8 mouse cellular contexts compared by ENCODE assay signal in the genomic region with DNA sequence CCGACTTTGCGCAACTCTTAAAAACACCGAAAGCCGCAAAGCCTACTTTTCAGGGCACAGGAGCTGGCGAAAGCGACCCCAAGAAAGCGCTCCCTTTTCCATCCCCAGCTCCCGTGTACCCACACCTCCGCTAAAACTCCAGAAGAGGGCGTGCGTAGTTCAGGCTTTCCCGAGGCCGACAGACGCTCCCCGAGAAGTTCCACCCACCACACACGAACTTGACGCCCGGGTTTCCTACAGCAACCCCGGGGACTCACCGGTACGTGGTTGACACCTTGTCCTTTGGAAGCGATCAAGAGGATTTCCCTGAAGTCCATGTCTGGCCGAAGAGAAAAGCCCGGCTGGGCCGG. TPM values are rescaled to one million over a fixed set of nuclear protein-coding genes. Genes with fewer than 3 reads are reported as not detected.
A peak's percentile ranks its signal among the peaks of the same experiment; 100 is the strongest.
DNase-seq lines count a peak whose midpoint lies in the region; ATAC-seq and TF ChIP-seq lines count a peak whose summit lies in the region.

No protein-coding gene starts in this region.

- peaks cover 0 to 15% of the 10 kb centered on the region in 2 experiments for H3K36me3 ChIP-seq in CH12.LX (replicated peaks in 1 of 2; ENCODE audit: control insufficient read depth in 1 of 2, insufficient read depth in 1 of 2, low read length in 1 of 2)
- no peaks in the 10 kb centered on the region; the same call in 1 of the 2 replicates for H3K36me3 ChIP-seq in limb, embryonic 14.5 days (ENCODE audit: control insufficient read depth, insufficient read depth, low read length)

- no peak for DNase-seq in frontal cortex, postnatal 14 days (ENCODE audit: low spot score in 2 of 2)
- DNase-seq in CH12.LX (ENCODE audit: extremely low read depth) (no peak), adipocyte (ENCODE audit: low spot score) (no peak)
- DNase-seq in limb, embryonic 14.5 days (ENCODE audit: low spot score) = peak; percentile 76
- DNase-seq in layer of hippocampus, adult 18-20 months (ENCODE audit: low spot score in 2 of 2) = no peak

- under 1% methylated on average over 25 of the region's 25 CpGs for WGBS in limb, embryonic 14.5 days
- under 1% methylated on average over 25 of the region's 25 CpGs for WGBS in olfactory bulb, adult 2 months

- TF ChIP-seq RAD21 in CH12.LX (IDR thresholded peaks at IDR 0.05; ENCODE audit: low read depth, low read length) = peak; percentile 43

- H3K27ac ChIP-seq in CH12.LX (ENCODE audit: insufficient read depth, low read depth) = peak overlapping the region; percentile 52
- peak overlapping the region; percentile 86 for H3K27ac ChIP-seq in limb, embryonic 14.5 days (replicated peaks; ENCODE audit: low read depth, low read length)
- H3K27ac ChIP-seq in olfactory bulb, adult 2 months (ENCODE audit: insufficient read depth, low read depth, low read length) = peak overlapping the region; percentile 80

- in situ Hi-C loops in CH12.LX (cut with MboI; ENCODE audit: low pct_ligation_motif_present, low pct_unique_long_range_greater_than_20kb, low sequenced_read_pairs) = loop anchor here (5.0 kb wide), 1 partner anchor 45 kb away; no protein-coding TSS in a partner anchor

- peak in 1 of 2 experiments; percentile 57; a peak in 2 of 4 replicates for TF ChIP-seq CTCF in CH12.LX (conservative IDR thresholded peaks at IDR 0.05 in 1 of 2, IDR thresholded peaks at IDR 0.05 in 1 of 2; ENCODE audit: low read depth in 2 of 2, low read length in 2 of 2)
- 0 out of 2 replicates have a peak, but pooled peaks have one; percentile 15 for TF ChIP-seq CTCF in olfactory bulb, adult 2 months (IDR thresholded peaks at IDR 0.05; ENCODE audit: insufficient read depth, low read depth, low read length)

- dilution Hi-C loops in CH12.LX (cut with MboI; ENCODE audit: extremely low pct_ligation_motif_present, extremely low pct_unique_long_range_greater_than_20kb, low sequenced_read_pairs) = no loop called here

- H3K9ac ChIP-seq in CH12.LX (ENCODE audit: insufficient read depth, low read depth) = peak overlapping the region; percentile 71
- peak overlapping the region; percentile 77 for H3K9ac ChIP-seq in limb, embryonic 14.5 days (ENCODE audit: low read depth, low read length, severe bottlenecking)

- H3K4me1 ChIP-seq in CH12.LX (ENCODE audit: control insufficient read depth in 1 of 2, insufficient read depth in 2 of 2) = peaks cover 2 to 37% of the 10 kb centered on the region in 2 experiments; a peak in 3 of 4 replicates
- peaks cover 25% of the 10 kb centered on the region for H3K4me1 ChIP-seq in limb, embryonic 14.5 days (ENCODE audit: control insufficient read depth, insufficient read depth, low read length)
- H3K4me1 ChIP-seq in olfactory bulb, adult 2 months (ENCODE audit: control insufficient read depth, insufficient read depth, low read length) = peaks cover 5% of the 10 kb centered on the region

- TF ChIP-seq POLR2A in CH12.LX (IDR thresholded peaks at IDR 0.05; ENCODE audit: low read depth, low read length) = no peak
- no peak for TF ChIP-seq POLR2A in limb, embryonic 14.5 days (IDR thresholded peaks at IDR 0.05; ENCODE audit: borderline replicate concordance, extremely low read depth, insufficient read depth, insufficient read length)
- no peak for TF ChIP-seq POLR2A in olfactory bulb, adult 2 months (IDR thresholded peaks at IDR 0.05; ENCODE audit: insufficient read depth, low read depth, low read length)

- H3K4me2 ChIP-seq in CH12.LX (ENCODE audit: insufficient read depth, low read depth, poor library complexity, severe bottlenecking) = peak overlapping the region; percentile 93; the same call in 1 of the 2 replicates
- peak overlapping the region; percentile 85 for H3K4me2 ChIP-seq in limb, embryonic 14.5 days (replicated peaks; ENCODE audit: low read depth, low read length, severe bottlenecking)

- no peaks in the 10 kb centered on the region for H3K9me3 ChIP-seq in CH12.LX (replicated peaks; ENCODE audit: low read length)
- H3K9me3 ChIP-seq in limb, embryonic 14.5 days (ENCODE audit: control insufficient read depth, low read length) = no peaks in the 10 kb centered on the region

- ATAC-seq in frontal cortex, adult (ENCODE audit: low TSS enrichment) = peak; percentile 75
- peak; percentile 81 for ATAC-seq in erythroblast, adult 5-6 weeks (replicated peaks; ENCODE audit: low FRiP score, poor library complexity, severe bottlenecking)
- peak; percentile 72 for ATAC-seq in limb, embryonic 14.5 days (ENCODE audit: low FRiP score, low read depth)

- H3K79me2 ChIP-seq in CH12.LX (replicated peaks; ENCODE audit: control insufficient read depth, extremely low read depth, insufficient read depth, poor library complexity, severe bottlenecking) = peaks cover 40% of the 10 kb centered on the region

- peak overlapping the region; percentile 62 to 83 (median 76) for H3K4me3 ChIP-seq in CH12.LX (replicated peaks in 1 of 3; ENCODE audit: low read depth in 2 of 3, low read length in 2 of 3, poor library complexity in 1 of 3)
- H3K4me3 ChIP-seq in limb, embryonic 14.5 days (replicated peaks; ENCODE audit: low read length) = peak overlapping the region; percentile 71
- H3K4me3 ChIP-seq in olfactory bulb, adult 2 months (ENCODE audit: insufficient read depth, low read depth, low read length) = peak overlapping the region; percentile 89

- no peaks in the 10 kb centered on the region for H3K27me3 ChIP-seq in CH12.LX (replicated peaks)
- H3K27me3 ChIP-seq in limb, embryonic 14.5 days (ENCODE audit: control insufficient read depth, insufficient read depth, low read length) = no peaks in the 10 kb centered on the region

- TF ChIP-seq EP300 in CH12.LX (IDR thresholded peaks at IDR 0.05; ENCODE audit: low read length) = no peak

TF ChIP-seq in CH12.LX, 34 proteins besides CTCF, POLR2A, EP300 and RAD21:
- TF ChIP-seq MXI1 (IDR thresholded peaks at IDR 0.05; ENCODE audit: low read depth, low read length) (no peak), MYC (IDR thresholded peaks at IDR 0.05; ENCODE audit: low read depth, low read length) (no peak), SMC3 (IDR thresholded peaks at IDR 0.05; ENCODE audit: low read depth, low read length) (peak; percentile 32), UBTF (IDR thresholded peaks at IDR 0.05; ENCODE audit: low read depth, low read length) (peak; percentile 68; the same call in 1 of the 2 replicates), MAZ (IDR thresholded peaks at IDR 0.05; ENCODE audit: low read depth, low read length) (no peak), TBP (conservative IDR thresholded peaks at IDR 0.05; ENCODE audit: low read depth, low read length) (no peak), RCOR1 (conservative IDR thresholded peaks at IDR 0.05; ENCODE audit: low read depth, low read length) (no peak), E2F4 (IDR thresholded peaks at IDR 0.05; ENCODE audit: insufficient replicate concordance, low read depth, low read length) (no peak), POLR2AphosphoS2 (IDR thresholded peaks at IDR 0.05; ENCODE audit: low read depth, low read length) (no peak)

RNA-seq across cellular contexts. Expression of a gene that starts 0.4 kb away (rescaled TPM):
- 10.5 and 14.3 TPM in 2 replicates for total RNA-seq in CH12.LX (2012; rRNA removed)
- 22.9 and 24.6 TPM in 2 replicates for total RNA-seq in CH12.LX (2014; rRNA removed)
- 29.9 and 32.6 TPM in 2 replicates for polyA plus RNA-seq in CH12.LX (2012; ENCODE audit: insufficient read length, low read depth)
- 11.9 and 17.3 TPM in 2 replicates for total RNA-seq in erythroblast, adult 5-6 weeks (2015; ENCODE audit: low replicate concordance)
- total RNA-seq in erythroblast, adult 5-6 weeks (2017; ENCODE audit: low replicate concordance) = 13.6 and 20.6 TPM in 2 replicates
- 12.5 and 12.8 TPM in 2 replicates for polyA plus RNA-seq in limb, embryonic 14.5 days (2012; rRNA removed)
- polyA plus RNA-seq in limb, embryonic 14.5 days (2014; fragmentation: Nextera tagmentation; extraction: Ambion mirVana) = 19.6 and 20.6 TPM in 2 replicates
- polyA plus RNA-seq in olfactory bulb, adult 2 months (2012; ENCODE audit: insufficient read depth, insufficient read length, low replicate concordance, missing spikeins) = not detected in 2 replicates
- 10 to 100 TPM; 18.7 to 20.4 TPM for total RNA-seq in layer of hippocampus, adult 18-20 months (2021)

RNA-seq across cellular contexts. Expression of a gene that starts 24.4 kb away (rescaled TPM):
- total RNA-seq in CH12.LX (2012; rRNA removed) (not detected in 2 replicates), CH12.LX (2014; rRNA removed) (not detected in 2 replicates)
- not detected in 2 replicates for polyA plus RNA-seq in CH12.LX (2012; ENCODE audit: insufficient read length, low read depth)
- total RNA-seq in erythroblast, adult 5-6 weeks (2015; ENCODE audit: low replicate concordance) = not detected in 2 replicates
- not detected in 2 replicates for total RNA-seq in erythroblast, adult 5-6 weeks (2017; ENCODE audit: low replicate concordance)
- not detected in 2 replicates for polyA plus RNA-seq in limb, embryonic 14.5 days (2012; rRNA removed)
- polyA plus RNA-seq in limb, embryonic 14.5 days (2014; fragmentation: Nextera tagmentation; extraction: Ambion mirVana) = not detected in 2 replicates
- not detected in 2 replicates for polyA plus RNA-seq in olfactory bulb, adult 2 months (2012; ENCODE audit: insufficient read depth, insufficient read length, low replicate concordance, missing spikeins)
- total RNA-seq in layer of hippocampus, adult 18-20 months (2021) = not detected

RNA-seq across cellular contexts. Expression of a gene that starts 42.6 kb away (rescaled TPM):
- total RNA-seq in CH12.LX (2012; rRNA removed) (0.29 and 0.30 TPM in 2 replicates), CH12.LX (2014; rRNA removed) (0.61 and 0.82 TPM in 2 replicates)
- polyA plus RNA-seq in CH12.LX (2012; ENCODE audit: insufficient read length, low read depth) = 1.5 and 2.0 TPM in 2 replicates
- total RNA-seq in erythroblast, adult 5-6 weeks (2015; ENCODE audit: low replicate concordance) = 3.3 and 10.0 TPM in 2 replicates
- 2.9 and 3.5 TPM in 2 replicates for total RNA-seq in erythroblast, adult 5-6 weeks (2017; ENCODE audit: low replicate concordance)
- polyA plus RNA-seq in limb, embryonic 14.5 days (2012; rRNA removed) = 20.6 and 30.0 TPM in 2 replicates
- polyA plus RNA-seq in limb, embryonic 14.5 days (2014; fragmentation: Nextera tagmentation; extraction: Ambion mirVana) = 21.0 and 24.1 TPM in 2 replicates
- not detected in 2 replicates for polyA plus RNA-seq in olfactory bulb, adult 2 months (2012; ENCODE audit: insufficient read depth, insufficient read length, low replicate concordance, missing spikeins)
- 10 to 100 TPM in 1 of 2 experiments, 1 to 10 TPM in 1; 9.4 to 11.7 TPM for total RNA-seq in layer of hippocampus, adult 18-20 months (2021)

RNA-seq across cellular contexts. Expression of a gene that starts 49.5 kb away (rescaled TPM):
- 2.6 and 2.9 TPM in 2 replicates for total RNA-seq in CH12.LX (2012; rRNA removed)
- 4.6 and 5.2 TPM in 2 replicates for total RNA-seq in CH12.LX (2014; rRNA removed)
- polyA plus RNA-seq in CH12.LX (2012; ENCODE audit: insufficient read length, low read depth) = 5.5 and 6.6 TPM in 2 replicates
- total RNA-seq in erythroblast, adult 5-6 weeks (2015; ENCODE audit: low replicate concordance) = 6.5 and 16.7 TPM in 2 replicates
- total RNA-seq in erythroblast, adult 5-6 weeks (2017; ENCODE audit: low replicate concordance) = 3.9 and 5.9 TPM in 2 replicates
- polyA plus RNA-seq in limb, embryonic 14.5 days (2012; rRNA removed) = 9.4 and 10.2 TPM in 2 replicates
- polyA plus RNA-seq in limb, embryonic 14.5 days (2014; fragmentation: Nextera tagmentation; extraction: Ambion mirVana) = 10.0 and 12.5 TPM in 2 replicates
- polyA plus RNA-seq in olfactory bulb, adult 2 months (2012; ENCODE audit: insufficient read depth, insufficient read length, low replicate concordance, missing spikeins) = not detected in 2 replicates
- 10 to 100 TPM; 14.3 to 16.4 TPM for total RNA-seq in layer of hippocampus, adult 18-20 months (2021)
